Mouse (Mus musculus): ENCODE data around the gene Grm1.

- no peak for TF ChIP-seq POLR2A (IDR thresholded peaks at IDR 0.05; ENCODE audit: control insufficient read depth, extremely low read depth, insufficient read depth, low read length, poor library complexity)
- no peak for TF ChIP-seq CTCF (IDR thresholded peaks at IDR 0.05; ENCODE audit: borderline replicate concordance, control insufficient read depth, extremely low read depth, insufficient read depth, low read length, poor library complexity)
Measured at GRCm38 (mm10) chr10:10814631-10815216, 267.4 kb downstream of the Grm1 start.
